Mouse (Mus musculus) kidney, postnatal 10 days (tissue): ENCODE data around the gene Olfr1370.
"Not testable (repeated sequence)": the region's sequence is repeated elsewhere in the genome, so short reads cannot be mapped to it uniquely, and the experiment has no call there.

Source experiments
- DNase-seq: peaks from one replicate; pipeline ENCODE4 v3.0.0; 2021; ENCODE audit warnings: mixed read lengths

Olfr1370 gene

DNA sequence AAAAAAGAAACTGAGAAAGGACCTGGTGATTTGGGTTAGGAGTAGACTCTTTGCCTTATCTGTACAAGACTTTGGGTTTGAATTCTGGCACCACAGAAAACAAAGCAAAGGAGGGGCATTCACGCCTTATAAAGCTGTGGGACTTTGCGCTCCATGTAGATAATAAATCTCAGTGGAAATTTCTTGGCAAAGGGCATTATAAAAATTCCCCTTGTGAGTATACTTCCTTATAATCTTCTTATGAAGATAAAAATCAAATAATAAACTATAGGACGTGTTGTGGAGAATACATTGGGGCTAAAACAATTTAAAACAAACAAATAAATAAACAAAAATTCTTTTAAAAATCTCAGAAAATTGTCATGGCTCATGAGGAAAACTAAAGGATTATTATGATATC is at the start of gene Olfr1370:
TSS of gene Olfr1370 (minus strand) at position 101 of the 400 bp plus-strand sequence.
- no peak for DNase-seq

DNA sequence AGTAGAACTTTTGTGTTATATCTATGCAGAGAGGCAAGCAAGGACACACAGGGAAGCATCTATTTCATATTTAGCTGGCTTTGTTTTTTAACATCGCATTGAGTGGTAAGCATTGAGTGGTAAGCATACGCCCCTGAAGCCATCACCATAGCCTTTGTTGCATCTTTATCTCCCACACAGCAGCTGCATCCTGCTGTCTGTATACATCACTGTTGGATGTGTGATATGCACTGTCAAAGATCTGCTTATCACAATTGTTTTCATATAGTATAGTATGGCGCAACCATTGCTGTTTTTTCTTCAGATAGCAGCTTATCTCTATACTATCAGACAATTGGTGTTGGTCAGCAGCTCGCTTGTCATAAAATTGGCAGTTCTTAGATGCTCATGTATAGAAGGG is 39.4 kb upstream of the Olfr1370 start:
- no peak for DNase-seq

DNA sequence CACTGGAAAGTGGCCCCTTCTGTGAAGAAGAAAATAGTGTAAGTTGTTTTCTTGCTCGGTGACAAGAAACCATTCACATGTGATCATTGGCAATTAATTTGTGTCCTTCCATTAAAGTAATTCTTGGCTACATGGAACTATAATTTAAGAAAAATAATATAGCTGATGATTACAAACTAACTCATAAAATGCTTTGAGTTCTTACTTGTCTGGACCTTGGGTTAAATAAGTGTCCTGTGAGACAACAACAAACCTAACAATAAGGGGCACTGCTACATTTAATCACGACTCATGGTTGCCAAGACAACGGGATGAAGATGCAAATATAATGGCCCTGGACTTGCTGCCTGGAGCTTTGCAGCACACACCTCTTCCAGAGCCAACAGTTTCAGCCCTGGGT is 36.4 kb upstream of the Olfr1370 start, which contains the start of gene Olfr1369-ps1:
TSS of gene Olfr1369-ps1 (plus strand) at position 301 of the 400 bp plus-strand sequence.
- DNase-seq: not testable (repeated sequence)

DNA sequence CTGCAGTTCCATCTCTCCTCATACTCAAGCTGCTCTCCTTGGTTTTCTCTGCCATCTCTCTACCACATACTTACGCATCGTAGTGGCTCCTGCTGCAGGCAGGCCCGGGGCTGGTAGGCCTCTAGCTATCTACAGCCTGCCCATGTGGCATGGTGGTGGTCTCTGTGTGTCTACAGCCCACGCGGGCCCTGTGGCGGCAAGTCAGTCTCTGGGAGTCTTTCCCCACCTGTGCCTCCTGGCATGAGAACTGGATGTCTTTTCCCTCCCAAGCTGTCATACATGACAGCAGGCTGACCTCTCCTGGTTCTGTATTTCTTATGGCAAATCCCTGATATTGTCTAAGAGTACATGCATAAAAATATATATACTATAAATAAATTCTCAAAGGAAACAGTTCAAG is 35.7 kb upstream of the Olfr1370 start:
- DNase-seq: no peak

GRCm38 (mm10) chr13:21109759-21110158 is 35.0 kb upstream of the Olfr1370 start:
- no peak for DNase-seq

- peak; percentile 18 for DNase-seq
Measured at GRCm38 (mm10) chr13:21082686-21083085, 7.9 kb upstream of the Olfr1370 start.

- DNase-seq: no peak
Measured at GRCm38 (mm10) chr13:21066021-21066420, 8.7 kb downstream of the Olfr1370 start.

DNA sequence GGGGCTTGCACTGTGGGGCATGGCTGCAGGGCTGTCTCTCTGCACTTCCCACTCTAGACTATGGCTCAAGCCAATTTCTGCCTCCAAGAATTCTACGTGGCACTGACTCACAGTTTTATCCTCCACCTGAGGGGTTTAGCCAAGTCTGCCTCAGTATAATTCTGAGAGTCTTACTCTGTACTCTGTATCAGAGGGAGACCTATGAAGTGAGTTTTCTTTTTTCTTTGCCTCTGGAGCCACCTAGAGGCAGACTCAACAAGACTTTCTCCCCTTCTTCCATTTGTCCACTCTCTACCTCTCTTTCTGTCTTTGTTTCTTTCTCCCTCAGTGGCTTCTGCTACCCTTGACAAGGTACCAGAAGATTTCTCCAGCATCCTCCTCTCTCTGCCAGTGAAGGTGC is 24.6 kb downstream of the Olfr1370 start:
- DNase-seq: no peak

DNA sequence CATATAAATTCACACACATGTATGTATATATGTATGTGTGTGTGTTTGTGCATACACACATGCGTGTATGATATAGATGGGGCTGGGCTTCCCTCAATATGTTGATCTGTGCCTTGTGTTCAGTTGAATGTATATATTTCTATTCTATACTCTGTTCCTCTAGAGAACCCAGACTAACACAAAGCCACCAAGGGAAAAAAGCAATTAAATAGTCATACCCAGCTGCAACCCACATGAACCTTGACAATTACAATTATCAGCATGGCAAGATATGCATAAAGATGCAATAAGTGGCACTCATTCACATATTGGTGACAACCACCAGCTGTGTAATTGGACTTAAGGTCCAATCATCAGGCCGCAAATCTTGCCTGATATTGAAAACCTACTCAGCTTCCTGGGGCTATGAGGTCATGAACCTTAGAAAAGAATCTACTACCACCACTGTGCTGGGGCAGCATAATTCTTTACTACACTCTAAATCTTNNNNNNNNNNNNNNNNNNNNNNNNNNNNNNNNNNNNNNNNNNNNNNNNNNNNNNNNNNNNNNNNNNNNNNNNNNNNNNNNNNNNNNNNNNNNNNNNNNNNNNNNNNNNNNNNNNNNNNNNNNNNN is 34.1 kb downstream of the Olfr1370 start:
- no peak for DNase-seq

DNA sequence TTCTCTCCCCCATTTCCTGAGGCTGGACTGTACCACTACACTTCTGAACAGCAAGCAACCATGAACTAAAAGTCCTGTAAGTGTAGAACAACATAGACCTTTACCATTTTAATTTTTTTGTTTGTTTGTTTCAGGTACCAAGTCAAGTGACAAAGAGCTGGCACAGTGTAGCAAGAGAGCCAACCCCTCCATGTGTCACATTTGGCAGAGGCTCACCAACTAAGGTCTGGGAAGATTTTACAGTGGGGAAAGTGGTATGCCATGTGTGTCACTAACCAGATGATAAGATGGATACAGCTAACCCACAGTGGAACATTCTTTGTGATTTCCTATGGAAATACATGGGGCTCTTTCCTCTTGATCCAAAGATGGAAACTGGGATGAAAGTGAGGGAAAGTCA is 38.8 kb downstream of the Olfr1370 start:
- no peak for DNase-seq

GRCm38 (mm10) chr13:21035011-21035410 is 39.7 kb downstream of the Olfr1370 start:
- DNase-seq: no peak

DNA sequence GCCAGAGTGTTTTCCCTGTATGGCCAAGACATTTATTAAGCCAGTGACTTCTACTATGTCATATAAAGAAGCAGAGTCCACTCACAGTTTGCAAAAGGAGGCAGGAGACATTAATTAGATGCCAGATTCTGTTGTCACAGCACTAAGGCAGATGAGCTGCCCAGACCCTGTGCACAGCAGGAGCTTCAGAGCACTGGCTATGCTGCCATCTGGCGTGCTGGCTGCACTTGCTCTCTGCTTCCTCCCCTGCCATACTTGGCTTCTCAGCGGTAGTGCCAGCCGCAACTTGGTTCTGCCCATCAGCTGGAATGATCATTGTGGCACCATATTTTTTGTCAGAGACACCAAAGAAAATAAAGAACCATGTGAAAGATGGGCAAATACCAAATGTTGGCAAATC is 41.6 kb downstream of the Olfr1370 start:
- DNase-seq: no peak

DNA sequence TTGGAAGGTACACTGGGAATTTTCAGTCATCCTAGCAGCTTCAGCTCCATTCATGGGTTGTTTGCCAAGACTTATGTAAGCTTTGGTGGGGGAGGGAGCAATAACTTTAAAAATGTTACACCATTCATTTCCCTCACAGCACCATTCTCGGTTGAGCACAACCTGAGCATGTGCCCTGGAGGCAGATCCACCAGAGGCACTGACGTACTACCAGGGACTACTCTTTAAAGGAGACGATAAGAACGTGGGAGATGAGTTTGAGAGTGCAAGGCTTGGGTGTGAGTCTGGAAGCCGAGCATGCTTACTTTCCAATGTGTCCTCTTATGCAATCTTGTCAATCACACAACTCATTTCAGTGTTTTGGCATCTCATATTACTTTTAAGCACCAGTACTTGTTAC is 49.9 kb downstream of the Olfr1370 start:
- DNase-seq: no peak
